Mouse (Mus musculus): ENCODE measurements at regions not wholly inside any gene's neighbourhood (a gene's known extent, or its start where the extent isn't known, plus 50 kb on each side); places are given as distances from the start of the nearest gene placed in this dataset.

DNA sequence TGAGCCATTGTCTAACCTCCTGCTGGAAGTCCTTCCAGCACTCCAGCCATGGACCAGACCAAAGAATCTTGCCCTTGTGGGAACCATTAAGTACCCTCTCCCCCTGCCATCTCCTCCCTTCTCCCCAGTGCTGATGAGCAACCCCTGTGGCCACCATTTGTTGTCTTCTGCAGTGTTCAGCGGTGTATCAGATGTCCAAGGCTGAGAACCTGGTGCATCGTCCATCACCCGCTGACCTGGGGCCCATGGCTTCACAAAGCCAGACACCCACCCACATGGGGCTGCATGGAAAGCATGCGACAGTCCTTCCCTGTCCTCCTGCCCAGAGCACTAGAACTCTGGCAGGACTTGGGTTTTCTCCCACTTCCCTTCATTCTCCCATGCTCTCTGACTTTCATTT is 1596.7 kb downstream of the D3Ertd751e start:
- no peak for DNase-seq

DNA sequence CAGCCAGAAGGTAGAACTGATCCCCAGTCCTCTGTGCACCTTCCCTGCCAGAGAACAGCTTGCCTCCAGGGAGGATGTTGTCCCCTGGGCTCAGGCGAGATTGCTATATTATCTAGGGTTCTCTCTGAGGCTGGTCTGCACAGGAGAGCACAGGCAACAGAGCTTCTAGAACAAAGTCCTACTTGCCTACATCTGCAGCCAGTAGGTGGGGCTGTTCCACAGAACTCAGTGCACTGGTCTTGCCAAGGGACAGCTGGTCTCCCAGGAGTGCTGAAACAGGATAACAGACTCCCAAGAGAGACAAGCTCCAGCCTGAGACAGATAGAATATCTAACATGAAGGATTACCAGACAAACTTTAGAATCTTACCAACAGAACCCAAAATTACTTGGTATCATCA is 1600.5 kb downstream of the D3Ertd751e start:
- peak; percentile 1 for DNase-seq

- DNase-seq: peak; percentile 9
Measured at GRCm38 (mm10) chr3:43352829-43353228, 1610.4 kb downstream of the D3Ertd751e start.

- no peak for DNase-seq
Measured at GRCm38 (mm10) chr3:43358511-43358910, 1616.1 kb downstream of the D3Ertd751e start.

DNA sequence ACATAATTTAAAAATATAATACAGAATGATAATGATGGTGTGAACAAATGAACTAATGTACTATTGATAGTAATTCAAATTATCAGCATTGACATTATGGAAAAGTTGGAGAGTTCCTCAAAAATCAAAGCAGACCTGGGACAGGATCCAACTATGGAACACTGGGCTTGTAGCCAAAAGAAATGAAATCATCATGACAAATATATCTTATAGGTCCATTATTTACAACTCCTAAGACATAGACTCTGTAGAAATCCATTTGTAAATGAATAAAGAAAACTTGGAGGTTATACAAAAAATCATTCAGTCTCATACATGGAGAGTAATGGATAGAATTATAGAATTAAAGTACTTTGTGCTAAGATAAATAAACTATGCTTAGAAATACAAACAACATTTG is 1657.5 kb downstream of the D3Ertd751e start:
- DNase-seq: no peak

- DNase-seq: no peak
Measured at GRCm38 (mm10) chr3:43424886-43425285, 1682.5 kb downstream of the D3Ertd751e start.

DNA sequence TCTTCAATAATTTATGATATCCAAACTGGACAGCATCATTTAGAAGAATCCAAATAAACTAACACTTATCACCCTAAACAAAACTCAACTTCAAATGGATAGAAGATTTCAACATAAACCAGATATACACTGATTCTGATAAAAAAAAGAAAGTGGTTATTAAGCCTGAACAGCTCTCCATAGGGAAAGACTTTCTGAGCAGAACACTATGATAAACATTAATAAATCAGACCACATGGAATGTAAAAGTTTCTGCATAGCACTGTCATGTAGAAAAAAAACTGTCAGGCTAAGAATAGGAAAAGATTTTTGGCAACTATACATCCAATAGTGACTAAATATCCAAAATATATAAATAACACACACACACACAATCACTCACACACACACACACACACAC is 1684.3 kb downstream of the D3Ertd751e start:
- DNase-seq: no peak

GRCm38 (mm10) chr3:43461541-43462109 is 1719.2 kb downstream of the D3Ertd751e start:
- DNase-seq: no peak

Measured in kidney, adult 9 months (tissue).